Mouse (Mus musculus) duodenum, adult 2 months (tissue): Measurements from ENCODE around the gene Gusb. TPM values are rescaled to one million over a fixed set of nuclear protein-coding genes. Genes with fewer than 3 reads are reported as not detected.

Experiments
- polyA plus RNA-seq: library from polyadenylated mRNA; depleted of rRNA; stranded (reverse); fragments of >200 nt; gene quantifications from 2 replicates; pipeline ENCODE4 v1.2.3, GENCODE M21; 2012; ENCODE audit warnings: low replicate concordance; rRNA removed

The Gusb gene
- 10.1 and 18.6 TPM in 2 replicates for polyA plus RNA-seq

DNA sequence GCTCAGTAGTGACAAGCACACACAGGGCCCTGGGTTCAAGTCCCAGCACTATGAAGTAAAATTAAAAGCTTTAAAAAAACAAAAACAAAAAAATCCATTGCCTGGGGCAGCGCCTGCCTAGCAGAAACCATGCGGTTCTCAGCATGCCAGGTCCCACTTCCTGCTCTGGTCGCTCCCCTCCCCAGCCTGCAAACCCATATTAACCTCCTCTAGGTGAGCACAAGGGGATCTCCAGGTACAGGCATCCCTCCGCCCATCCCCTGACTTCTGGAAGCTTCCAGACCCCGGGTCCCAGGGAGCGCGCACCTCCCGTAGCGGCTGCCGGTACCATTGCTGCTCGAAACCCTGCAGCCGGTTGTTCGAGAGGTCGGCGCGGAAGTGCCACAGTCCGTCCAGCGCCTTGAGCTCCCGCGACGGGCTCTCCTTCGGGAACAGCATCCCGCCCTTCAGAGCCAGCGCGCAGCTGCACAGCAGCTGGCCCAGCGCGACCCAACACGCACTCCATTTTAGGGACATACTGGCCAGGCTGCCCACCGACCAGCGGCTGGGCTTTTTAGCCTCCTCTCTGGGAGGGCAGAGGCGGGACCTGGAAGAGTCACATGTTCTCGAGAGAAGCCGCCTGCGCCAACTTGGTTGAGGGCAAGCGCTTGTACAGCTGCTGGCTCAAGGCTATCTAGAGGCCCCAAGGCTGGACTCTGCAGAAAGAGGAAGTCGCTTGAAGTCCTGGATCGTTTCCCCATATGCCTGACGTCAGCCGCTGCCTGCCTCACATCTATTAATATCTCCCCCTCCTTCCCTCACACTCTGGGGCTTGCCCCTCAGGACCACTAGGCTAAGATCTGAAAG lies at the start of gene Gusb:
TSS of gene Gusb (minus strand) at position 749 of the 846 bp plus-strand sequence.

GRCm38 (mm10) chr5:130029142-130029897 lies 26.5 kb upstream of the Gusb start, which contains the start of the genes Asl and Crcp:
Gene Asl (minus strand): TSS chr5:130029247.
Gene Crcp (plus strand): TSS chr5:130029290.

DNA sequence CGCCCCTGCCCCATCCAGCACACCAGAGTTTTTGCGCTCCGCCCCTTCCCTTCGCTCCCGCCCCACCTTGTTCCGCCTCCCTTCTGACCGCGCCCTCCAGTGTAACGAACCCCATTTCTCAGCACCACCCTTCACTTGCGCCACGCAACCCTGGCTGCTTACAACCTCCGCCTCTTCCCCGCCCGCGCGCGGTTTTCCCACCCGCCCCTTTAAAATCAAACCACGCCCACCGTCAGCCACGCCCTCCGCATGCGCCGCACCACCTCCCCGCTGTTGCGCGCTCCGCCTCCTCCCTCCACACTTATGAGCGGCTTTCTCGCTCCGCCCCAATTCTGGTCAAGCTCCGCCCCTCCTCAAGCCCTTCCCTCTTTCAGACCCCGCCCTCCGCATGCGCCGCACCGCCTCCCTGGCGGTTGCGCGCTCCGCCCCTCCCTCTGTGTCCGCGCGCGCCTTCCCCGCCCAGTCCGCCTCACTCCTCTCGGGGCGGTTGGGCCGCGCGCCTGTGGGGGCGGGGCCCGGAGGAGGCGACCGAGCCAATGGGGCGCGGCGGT lies 61.3 kb downstream of the Gusb start, which contains the start of gene Vkorc1l1:
TSS of gene Vkorc1l1 (plus strand) at position 476 of the 551 bp plus-strand sequence.

Other genes starting within 250 kb of the Gusb start
- 10.3 and 17.4 TPM in 2 replicates for gene Psph, start 215.6 kb downstream of the Gusb start, polyA plus RNA-seq
- gene Sumf2, start 156.1 kb downstream of the Gusb start, polyA plus RNA-seq = 4.2 and 4.8 TPM in 2 replicates
- gene Chchd2, start 115.6 kb downstream of the Gusb start, polyA plus RNA-seq = 2,820 and 3,839 TPM in 2 replicates
- gene Zbed5, start 107.3 kb downstream of the Gusb start, polyA plus RNA-seq = 0.21 and 0.55 TPM in 2 replicates
- 0.06 and 0.39 TPM in 2 replicates for gene Phkg1, start 104.5 kb downstream of the Gusb start, polyA plus RNA-seq
- 3.3 and 4.1 TPM in 2 replicates for gene Nupr1l, start 94.5 kb downstream of the Gusb start, polyA plus RNA-seq
- gene Vkorc1l1, start 61.1 kb downstream of the Gusb start, polyA plus RNA-seq = 6.6 and 11.2 TPM in 2 replicates
- gene Asl, start 26.2 kb upstream of the Gusb start, polyA plus RNA-seq = 26.2 and 43.8 TPM in 2 replicates
- 3.9 and 4.3 TPM in 2 replicates for gene Crcp, start 26.2 kb upstream of the Gusb start, polyA plus RNA-seq
- gene Tpst1, start 70.3 kb upstream of the Gusb start, polyA plus RNA-seq = 6.3 and 7.4 TPM in 2 replicates
- 1.5 and 3.0 TPM in 2 replicates for gene Kctd7, start 141.8 kb upstream of the Gusb start, polyA plus RNA-seq
- gene Rabgef1, start 168.7 kb upstream of the Gusb start, polyA plus RNA-seq = 8.2 and 15.3 TPM in 2 replicates
- gene Tmem248, start 214.0 kb upstream of the Gusb start, polyA plus RNA-seq = 24.5 and 27.0 TPM in 2 replicates